Mouse (Mus musculus): ENCODE measurements at regions not wholly inside any gene's neighbourhood (a gene's known extent, or its start where the extent isn't known, plus 50 kb on each side); places are given as distances from the start of the nearest gene placed in this dataset.

- Histone ChIP-seq H3K27ac (replicated peaks) (no peak overlapping the region), H3K36me3 (no peaks in the 10 kb centered on the region), H3K9ac (no peak overlapping the region), H3K9me3 (replicated peaks) (no peaks in the 10 kb centered on the region), H3K4me2 (replicated peaks) (no peak overlapping the region), H3K4me1 (peaks cover 12% of the 10 kb centered on the region), H3K4me3 (replicated peaks) (no peak overlapping the region), H3K27me3 (no peaks in the 10 kb centered on the region)
- ATAC-seq (ENCODE audit: insufficient number of reproducible peaks, low FRiP score, low TSS enrichment, low read depth), result no peak
- WGBS, result 73% methylated on average over 11 of the region's 11 CpGs
These were observed 293.6 kb downstream of the Slc4a3 start for GRCm38 (mm10) chr1:75839551-75840223.

- Histone ChIP-seq H3K4me2 (replicated peaks) (no peak overlapping the region), H3K4me1 (peaks cover 22% of the 10 kb centered on the region), H3K9ac (no peak overlapping the region), H3K36me3 (no peaks in the 10 kb centered on the region), H3K4me3 (replicated peaks) (no peak overlapping the region), H3K27me3 (no peaks in the 10 kb centered on the region), H3K9me3 (replicated peaks) (no peaks in the 10 kb centered on the region), H3K27ac (replicated peaks) (no peak overlapping the region)
- ATAC-seq (ENCODE audit: insufficient number of reproducible peaks, low FRiP score, low TSS enrichment, low read depth), result no peak
- 58% methylated on average over 4 of the region's 4 CpGs for WGBS
These were observed 296.3 kb downstream of the Slc4a3 start for GRCm38 (mm10) chr1:75842396-75842795.

DNA sequence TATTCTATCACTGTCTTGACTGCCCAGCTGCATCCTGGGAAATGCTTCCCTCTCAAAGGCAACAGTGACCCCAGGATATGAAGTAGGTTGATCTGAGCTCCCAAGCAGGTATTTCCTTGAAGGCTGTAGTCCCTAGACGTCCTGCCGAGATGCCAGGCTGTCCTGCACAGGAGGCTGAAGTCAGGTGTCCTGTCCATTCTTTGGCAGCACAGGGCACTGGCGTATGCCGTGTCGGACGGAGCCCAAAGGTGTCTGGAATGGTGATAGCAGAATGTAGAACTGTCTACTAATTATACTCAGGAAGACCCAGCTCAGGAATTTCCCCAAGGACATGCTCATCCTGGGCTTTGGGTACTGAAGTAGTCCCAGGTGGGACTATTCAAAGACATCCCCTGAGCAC is 297.3 kb downstream of the Slc4a3 start:
- Histone ChIP-seq H3K27ac (replicated peaks) (no peak overlapping the region), H3K9ac (no peak overlapping the region), H3K4me1 (peaks cover 22% of the 10 kb centered on the region), H3K4me2 (replicated peaks) (no peak overlapping the region), H3K4me3 (replicated peaks) (no peak overlapping the region), H3K36me3 (no peaks in the 10 kb centered on the region), H3K27me3 (no peaks in the 10 kb centered on the region), H3K9me3 (replicated peaks) (no peaks in the 10 kb centered on the region)
- WGBS, result 86% methylated on average over 6 of the region's 6 CpGs
- no peak for ATAC-seq (ENCODE audit: insufficient number of reproducible peaks, low FRiP score, low TSS enrichment, low read depth)

GRCm38 (mm10) chr1:75844123-75844522 is 298.1 kb downstream of the Slc4a3 start:
- Histone ChIP-seq H3K4me1 (peaks cover 22% of the 10 kb centered on the region), H3K36me3 (no peaks in the 10 kb centered on the region), H3K9ac (no peak overlapping the region), H3K27me3 (no peaks in the 10 kb centered on the region), H3K4me3 (replicated peaks) (no peak overlapping the region), H3K27ac (replicated peaks) (no peak overlapping the region; the same call in 1 of the 2 replicates), H3K9me3 (replicated peaks) (no peaks in the 10 kb centered on the region), H3K4me2 (replicated peaks) (no peak overlapping the region)
- ATAC-seq (ENCODE audit: insufficient number of reproducible peaks, low FRiP score, low TSS enrichment, low read depth), result no peak
- WGBS, result 41% methylated on average over 10 of the region's 10 CpGs

DNA sequence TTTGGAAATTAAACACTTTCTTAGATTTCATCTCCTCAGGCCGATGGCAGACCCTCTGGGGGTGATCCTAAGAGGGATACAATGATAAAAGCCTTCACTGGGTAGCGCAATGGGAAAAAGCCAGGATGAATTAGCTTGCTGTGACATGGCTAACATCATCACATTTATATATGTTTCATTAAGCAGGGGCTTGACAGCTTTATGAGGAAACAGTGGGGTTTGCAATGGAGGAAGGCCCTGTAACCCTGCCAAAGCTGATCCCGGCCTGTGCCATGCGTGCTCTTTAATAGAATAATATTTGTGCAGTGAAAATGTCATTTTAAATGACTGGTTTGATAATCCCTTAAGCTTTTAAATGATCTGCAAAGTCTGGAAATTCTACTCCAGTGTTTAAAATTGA is 298.5 kb downstream of the Slc4a3 start:
- ATAC-seq (ENCODE audit: insufficient number of reproducible peaks, low FRiP score, low TSS enrichment, low read depth), result no peak
- Histone ChIP-seq H3K27ac (replicated peaks) (no peak overlapping the region; the same call in 1 of the 2 replicates), H3K36me3 (no peaks in the 10 kb centered on the region), H3K9me3 (replicated peaks) (no peaks in the 10 kb centered on the region), H3K27me3 (no peaks in the 10 kb centered on the region), H3K9ac (no peak overlapping the region), H3K4me2 (replicated peaks) (no peak overlapping the region), H3K4me1 (peaks cover 22% of the 10 kb centered on the region), H3K4me3 (replicated peaks) (no peak overlapping the region)
- 49% methylated on average over 4 of the region's 4 CpGs for WGBS

GRCm38 (mm10) chr1:75844981-75845380 is 298.9 kb downstream of the Slc4a3 start:
- no peaks in the 10 kb centered on the region for H3K27me3 ChIP-seq
- H3K9me3 ChIP-seq (replicated peaks), result no peaks in the 10 kb centered on the region
- no peak overlapping the region for H3K4me3 ChIP-seq (replicated peaks)
- ATAC-seq (ENCODE audit: insufficient number of reproducible peaks, low FRiP score, low TSS enrichment, low read depth), result 0 out of 2 replicates have a peak, but pooled peaks have one; percentile 51
- 34% methylated on average over 7 of the region's 7 CpGs for WGBS
- no peaks in the 10 kb centered on the region for H3K36me3 ChIP-seq
- no peak overlapping the region for H3K4me2 ChIP-seq (replicated peaks)
- H3K27ac ChIP-seq (replicated peaks), result peak overlapping the region; percentile 49; the same call in 1 of the 2 replicates
- H3K4me1 ChIP-seq, result peaks cover 22% of the 10 kb centered on the region
- H3K9ac ChIP-seq, result no peak overlapping the region

DNA sequence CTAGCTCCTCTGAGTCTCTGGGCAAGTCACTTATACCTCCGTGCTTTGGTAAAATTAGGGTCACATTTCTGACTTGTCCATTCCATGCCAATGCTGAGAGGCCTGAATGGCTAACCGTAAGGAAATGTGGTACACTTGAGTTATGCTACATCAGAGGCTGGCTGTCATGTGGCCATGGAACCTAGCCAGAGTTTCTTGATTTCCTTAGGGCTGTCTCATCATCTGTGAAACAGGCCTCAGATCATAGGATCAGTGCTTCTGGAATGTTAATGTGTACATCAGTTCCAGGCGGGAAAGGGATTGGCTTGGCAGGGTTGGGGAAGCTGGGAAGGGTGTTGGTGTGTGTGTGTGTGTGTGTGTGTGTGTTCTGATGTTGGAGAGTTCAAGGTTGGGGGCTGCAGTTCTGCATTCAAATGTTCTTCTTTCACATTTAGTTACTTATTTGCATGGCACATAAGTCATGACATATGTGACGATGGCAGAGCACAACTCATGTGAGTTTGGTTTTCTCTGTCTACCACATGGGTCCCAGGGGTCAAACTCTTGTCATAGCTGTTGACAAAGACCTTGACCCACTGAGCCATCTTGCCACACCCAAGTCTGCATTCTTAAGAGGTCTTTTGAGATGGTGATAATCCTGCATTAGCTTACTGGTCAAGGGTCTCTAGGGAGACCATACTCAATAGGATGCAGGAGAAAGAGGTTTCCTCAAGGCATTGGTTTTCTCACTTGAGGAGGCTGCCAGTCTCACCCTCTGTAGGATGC is 299.9 kb downstream of the Slc4a3 start:
- Histone ChIP-seq H3K9ac (no peak overlapping the region), H3K9me3 (replicated peaks) (no peaks in the 10 kb centered on the region), H3K27me3 (no peaks in the 10 kb centered on the region), H3K4me3 (replicated peaks) (no peak overlapping the region), H3K4me2 (replicated peaks) (no peak overlapping the region), H3K4me1 (peaks cover 22% of the 10 kb centered on the region), H3K36me3 (no peaks in the 10 kb centered on the region), H3K27ac (replicated peaks) (no peak overlapping the region)
- 40% methylated on average over 4 of the region's 4 CpGs for WGBS
- peak; percentile 34 for ATAC-seq (ENCODE audit: insufficient number of reproducible peaks, low FRiP score, low TSS enrichment, low read depth)

DNA sequence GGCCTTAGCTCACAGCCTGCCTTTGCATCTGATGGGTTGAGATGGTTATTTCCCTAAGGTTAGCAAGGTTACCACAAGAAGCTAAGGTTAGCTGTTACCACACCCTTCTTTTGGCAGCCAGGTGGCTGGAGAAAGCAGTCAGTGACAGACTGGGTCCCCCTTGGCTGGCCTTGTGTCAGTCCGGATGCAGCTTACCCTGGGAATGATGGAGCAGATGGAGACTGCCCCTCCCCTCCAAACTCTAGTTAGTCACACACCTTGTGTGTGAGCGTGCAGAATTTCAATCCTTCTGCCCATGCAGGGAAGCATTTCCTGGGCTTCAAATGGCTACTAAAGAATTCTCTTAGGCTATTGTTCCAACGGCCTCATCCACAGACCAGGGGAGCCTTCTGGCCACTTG is 301.6 kb downstream of the Slc4a3 start:
- Histone ChIP-seq H3K9me3 (replicated peaks) (no peaks in the 10 kb centered on the region), H3K4me2 (replicated peaks) (no peak overlapping the region), H3K27ac (replicated peaks) (no peak overlapping the region), H3K9ac (no peak overlapping the region), H3K27me3 (no peaks in the 10 kb centered on the region), H3K4me3 (replicated peaks) (no peak overlapping the region), H3K36me3 (no peaks in the 10 kb centered on the region), H3K4me1 (peaks cover 22% of the 10 kb centered on the region)
- no peak for ATAC-seq (ENCODE audit: insufficient number of reproducible peaks, low FRiP score, low TSS enrichment, low read depth)
- WGBS, result 52% methylated on average over 3 of the region's 3 CpGs

DNA sequence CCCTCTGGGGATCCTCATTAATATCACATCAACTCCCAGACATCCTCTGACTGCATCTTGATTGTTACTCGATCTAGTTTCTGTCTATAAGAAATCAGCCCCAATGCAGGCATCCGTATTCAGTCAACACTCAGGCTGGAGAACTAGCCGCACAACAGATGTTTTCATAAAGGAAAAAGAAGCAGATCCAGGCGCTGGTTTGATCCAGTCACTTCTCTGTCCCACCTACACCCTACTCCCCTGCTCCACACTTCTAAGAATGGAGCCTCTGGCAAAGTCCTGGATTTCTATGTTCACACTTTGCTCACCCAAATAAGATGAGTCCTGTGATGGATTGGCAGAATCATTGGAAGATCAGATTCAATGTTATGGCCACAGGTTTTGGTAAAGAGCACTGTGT is 302.4 kb downstream of the Slc4a3 start:
- no peak overlapping the region for H3K4me3 ChIP-seq (replicated peaks)

GRCm38 (mm10) chr1:75850131-75850530 is 304.1 kb downstream of the Slc4a3 start:
- Histone ChIP-seq H3K4me3 (replicated peaks) (no peak overlapping the region), H3K4me2 (replicated peaks) (no peak overlapping the region), H3K27ac (replicated peaks) (no peak overlapping the region), H3K9me3 (replicated peaks) (no peaks in the 10 kb centered on the region), H3K27me3 (no peaks in the 10 kb centered on the region), H3K36me3 (no peaks in the 10 kb centered on the region), H3K4me1 (peaks cover 6% of the 10 kb centered on the region), H3K9ac (no peak overlapping the region)
- WGBS, result 89% methylated on average over 4 of the region's 4 CpGs
- no peak for ATAC-seq (ENCODE audit: insufficient number of reproducible peaks, low FRiP score, low TSS enrichment, low read depth)

More for the DNA sequence above, 302.4 kb downstream of the Slc4a3 start:
- no peak overlapping the region for H3K27ac ChIP-seq (replicated peaks)
- H3K4me1 ChIP-seq, result peaks cover 22% of the 10 kb centered on the region
- no peak overlapping the region for H3K4me2 ChIP-seq (replicated peaks)
- no peaks in the 10 kb centered on the region for H3K9me3 ChIP-seq (replicated peaks)
- no peak overlapping the region for H3K9ac ChIP-seq
- no peaks in the 10 kb centered on the region for H3K27me3 ChIP-seq
- H3K36me3 ChIP-seq, result no peaks in the 10 kb centered on the region
- 51% methylated on average over 4 of the region's 4 CpGs for WGBS
- no peak for ATAC-seq (ENCODE audit: insufficient number of reproducible peaks, low FRiP score, low TSS enrichment, low read depth)

GRCm38 (mm10) chr1:75858551-75859255 is 312.6 kb downstream of the Slc4a3 start:
- Histone ChIP-seq H3K27me3 (no peaks in the 10 kb centered on the region), H3K9ac (no peak overlapping the region), H3K4me1 (no peaks in the 10 kb centered on the region), H3K36me3 (no peaks in the 10 kb centered on the region), H3K4me2 (replicated peaks) (no peak overlapping the region), H3K9me3 (replicated peaks) (no peaks in the 10 kb centered on the region), H3K27ac (replicated peaks) (no peak overlapping the region), H3K4me3 (replicated peaks) (no peak overlapping the region)
- 81% methylated on average over 7 of the region's 7 CpGs for WGBS
- no peak for ATAC-seq (ENCODE audit: insufficient number of reproducible peaks, low FRiP score, low TSS enrichment, low read depth)
